Mouse (Mus musculus) neural tube, embryonic 10.5 days (tissue): ENCODE measurements around the gene Kcnh1.

ENCODE experiments used
- DNase-seq: peaks from one replicate; pipeline ENCODE4 v3.0.0-alpha.2; 2017; ENCODE audit warnings: low spot score; ENCODE audit errors: extremely low spot score

Gene Kcnh1

DNA sequence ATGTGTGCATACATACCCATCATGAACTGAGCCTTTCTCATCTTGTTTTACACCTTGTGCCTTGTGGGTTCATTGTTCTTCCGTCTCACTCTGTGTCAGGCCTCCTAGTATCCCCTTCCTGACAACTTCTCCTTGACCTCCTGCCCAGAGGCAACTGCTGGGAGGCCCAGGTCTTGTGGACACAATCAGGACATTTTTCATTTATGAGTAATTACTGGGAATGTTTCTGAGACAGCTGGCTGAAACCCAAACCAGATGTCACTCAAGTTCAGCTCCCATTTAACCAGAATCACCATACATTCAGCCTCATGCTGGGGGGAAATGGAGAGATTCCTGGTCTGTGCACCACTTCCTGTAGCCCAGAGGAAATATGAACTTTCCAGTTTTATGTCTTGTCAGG is 263.9 kb downstream of the Kcnh1 start:
- DNase-seq = no peak

DNA sequence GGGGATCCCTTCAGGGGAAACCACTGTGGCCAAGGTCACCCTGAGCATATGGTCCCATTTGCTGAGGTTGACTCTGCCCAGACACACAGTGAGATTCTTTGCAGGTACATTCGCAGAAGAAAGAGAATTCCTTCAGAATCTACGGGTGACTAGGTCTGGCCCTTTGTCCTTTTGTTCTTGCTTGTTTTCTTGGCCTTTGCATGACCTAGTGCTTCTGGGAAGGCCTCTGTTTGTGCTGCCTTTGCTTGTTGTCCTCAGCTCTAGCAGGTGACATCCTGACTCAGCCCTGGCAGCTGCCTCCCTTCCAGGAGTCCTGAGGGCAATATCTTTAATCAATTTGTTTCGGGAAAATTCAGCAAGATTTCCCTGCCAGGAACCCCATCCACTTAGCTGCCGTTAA is 264.4 kb downstream of the Kcnh1 start:
- DNase-seq = no peak

DNA sequence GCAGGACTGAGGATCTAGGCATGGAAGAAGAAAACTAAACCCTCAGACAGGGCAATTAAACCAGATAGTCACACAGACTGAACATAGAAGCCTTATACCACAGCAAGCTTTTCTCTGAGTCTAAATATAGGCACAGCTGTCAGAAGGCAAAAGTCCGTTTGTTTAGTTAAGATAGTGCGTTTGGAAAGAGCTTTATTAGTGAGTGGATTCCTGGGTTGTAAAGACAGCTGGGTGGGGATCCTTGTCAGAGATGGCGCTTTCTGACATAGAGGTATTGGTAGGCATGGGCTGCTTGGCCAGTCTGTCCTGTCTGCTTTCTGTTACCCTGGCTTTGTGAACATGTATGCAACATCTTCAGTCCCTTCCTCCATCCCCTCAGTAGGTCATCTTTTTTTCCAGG is 266.5 kb downstream of the Kcnh1 start:
- DNase-seq = no peak

DNA sequence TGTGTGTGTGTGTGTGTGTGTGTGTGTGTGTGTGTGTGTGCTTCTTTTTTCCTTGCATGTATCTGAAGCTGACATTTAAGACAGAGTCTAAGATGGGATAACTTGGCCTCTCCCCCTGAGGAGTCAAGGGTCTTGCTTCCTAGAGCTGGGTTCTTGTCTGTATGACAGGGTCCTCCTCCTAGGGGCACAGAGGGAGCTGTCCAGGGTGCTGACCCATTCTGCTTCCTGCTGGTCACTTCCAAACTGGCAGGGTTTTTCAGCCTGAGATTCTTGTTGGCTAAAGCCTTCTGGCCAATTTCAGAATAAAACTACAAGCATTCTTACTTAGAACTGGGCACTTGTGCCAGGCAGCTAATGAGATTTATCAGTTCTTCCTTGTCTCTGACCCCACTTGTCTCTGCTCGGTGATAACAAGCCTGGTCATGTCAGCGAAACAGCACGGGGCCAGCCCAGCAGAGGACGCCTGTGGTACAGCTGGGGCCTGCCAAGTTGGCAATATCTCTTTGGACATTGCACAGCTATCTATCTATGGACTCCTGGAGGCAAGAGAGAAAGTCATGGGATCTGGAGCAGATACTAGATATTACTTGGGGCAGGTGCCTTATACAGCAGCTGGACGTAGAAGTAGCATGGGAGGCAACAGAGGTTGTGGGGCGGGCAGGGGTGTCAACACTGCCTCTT is 267.1 kb downstream of the Kcnh1 start:
- DNase-seq = peak; percentile 72

DNA sequence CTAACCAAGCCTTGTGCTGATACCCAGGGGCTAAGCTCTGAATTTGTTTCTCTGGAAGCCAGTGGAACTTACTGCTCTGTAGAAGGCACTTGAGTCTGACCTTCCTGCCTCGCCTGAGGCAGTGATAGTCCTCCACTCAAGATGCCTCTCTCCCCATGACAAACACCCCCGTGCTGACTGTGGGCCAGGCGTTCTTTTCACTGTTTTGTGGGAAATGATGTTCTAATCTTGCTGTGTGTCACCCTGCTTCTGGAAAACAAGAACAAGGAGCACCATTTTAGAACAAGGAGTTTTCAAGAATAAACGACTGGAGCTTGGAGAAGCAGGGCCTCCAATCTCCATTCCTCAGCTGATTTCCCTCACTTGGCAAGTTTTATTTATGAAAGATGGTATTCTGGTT is 273.2 kb downstream of the Kcnh1 start:
- DNase-seq = no peak

DNA sequence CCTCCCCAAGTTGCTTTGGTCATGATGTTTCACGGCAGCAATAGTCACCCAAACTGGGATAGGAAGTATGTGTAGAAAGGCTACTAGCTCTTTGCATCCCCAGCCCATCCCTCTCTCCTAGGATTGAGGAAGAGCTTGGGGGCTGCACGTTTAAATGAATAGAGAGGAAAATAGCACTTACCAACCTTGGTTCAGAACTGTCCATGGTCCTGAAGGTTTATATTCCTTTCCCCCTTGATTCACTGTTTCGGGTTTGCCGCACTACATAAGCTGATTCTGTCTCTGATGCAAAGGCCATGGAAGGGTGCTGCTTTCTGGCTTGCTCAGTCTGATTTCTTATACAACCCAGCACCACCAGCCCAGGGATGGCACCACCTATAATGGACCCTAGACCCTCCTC is 281.8 kb downstream of the Kcnh1 start:
- no peak for DNase-seq

DNA sequence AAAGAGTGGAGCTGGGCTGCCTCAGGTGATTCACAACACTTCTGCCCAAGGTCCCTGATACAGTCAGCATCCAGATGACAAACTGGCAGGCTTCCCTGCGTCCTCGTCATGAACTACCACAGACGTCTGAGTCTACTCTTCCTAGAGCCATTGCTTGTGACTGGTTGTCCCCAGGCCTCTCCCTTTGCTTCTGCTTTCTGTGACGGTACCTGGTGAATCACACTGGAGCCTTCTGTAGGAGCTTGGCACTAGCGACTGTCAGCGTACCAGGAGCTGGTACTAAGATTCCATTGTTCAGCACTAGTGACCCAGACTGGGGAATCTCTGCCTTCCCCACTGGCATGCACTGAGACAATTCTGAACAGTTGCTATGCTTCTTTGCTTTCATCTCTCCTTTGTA is 282.6 kb downstream of the Kcnh1 start:
- DNase-seq = no peak

DNA sequence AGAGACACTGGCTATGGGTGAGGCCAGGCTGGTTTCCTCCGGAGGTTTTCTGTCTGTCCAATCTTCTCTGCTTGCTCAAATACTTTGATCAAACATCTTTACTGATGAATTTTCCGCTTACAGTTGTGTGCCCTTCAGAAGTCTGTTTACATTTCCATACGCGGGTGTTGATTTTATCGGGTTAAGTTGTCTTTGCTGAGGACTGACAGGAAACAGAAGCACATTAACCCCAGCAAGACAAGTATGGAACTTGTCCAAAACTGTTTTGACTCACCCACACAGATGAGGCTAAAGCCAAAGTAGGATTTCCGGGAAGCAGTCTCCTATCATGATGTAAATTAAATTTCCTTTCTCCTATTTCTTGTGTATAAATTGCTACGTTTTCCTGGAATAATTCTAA is 286.1 kb downstream of the Kcnh1 start:
- no peak for DNase-seq

DNA sequence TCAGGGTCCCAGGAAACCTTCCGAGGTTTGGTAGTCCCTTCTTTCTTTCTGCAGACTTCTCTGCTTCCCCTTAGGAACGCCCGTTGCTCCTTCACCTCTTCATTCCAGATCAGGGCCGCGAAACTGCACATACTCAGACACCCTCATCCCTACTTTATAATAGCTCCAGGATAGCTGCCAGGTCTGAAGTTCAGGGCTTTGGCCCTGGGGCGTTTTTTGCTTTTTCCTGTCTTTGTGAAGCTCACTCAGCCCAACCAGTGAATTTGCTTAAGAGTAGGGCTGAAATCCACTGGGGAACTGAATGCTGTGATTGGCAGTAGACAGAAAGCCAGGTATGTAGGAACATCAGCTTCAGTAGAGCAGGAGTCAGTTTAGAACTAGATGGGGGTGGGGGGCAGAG is 287.0 kb downstream of the Kcnh1 start:
- DNase-seq = no peak

DNA sequence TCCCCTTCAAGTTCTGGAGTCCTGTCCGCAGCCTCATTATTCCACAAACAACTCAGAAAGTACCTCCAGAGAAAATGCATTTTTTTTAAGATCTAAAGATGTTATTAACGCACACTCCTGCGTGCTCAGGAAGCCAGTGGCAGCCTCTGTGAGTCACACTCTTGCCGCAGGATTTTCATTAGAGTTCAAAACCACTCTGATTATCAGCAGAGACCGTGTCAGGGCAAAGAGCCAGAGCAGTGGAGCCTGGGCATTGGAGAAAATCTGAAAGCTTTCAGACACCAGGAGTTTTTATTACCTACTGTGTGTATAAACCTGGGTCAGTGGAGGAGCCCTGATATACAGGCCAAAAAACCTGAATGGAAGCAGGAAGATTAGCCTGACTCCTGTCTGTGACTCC is 287.6 kb downstream of the Kcnh1 start:
- DNase-seq = no peak

DNA sequence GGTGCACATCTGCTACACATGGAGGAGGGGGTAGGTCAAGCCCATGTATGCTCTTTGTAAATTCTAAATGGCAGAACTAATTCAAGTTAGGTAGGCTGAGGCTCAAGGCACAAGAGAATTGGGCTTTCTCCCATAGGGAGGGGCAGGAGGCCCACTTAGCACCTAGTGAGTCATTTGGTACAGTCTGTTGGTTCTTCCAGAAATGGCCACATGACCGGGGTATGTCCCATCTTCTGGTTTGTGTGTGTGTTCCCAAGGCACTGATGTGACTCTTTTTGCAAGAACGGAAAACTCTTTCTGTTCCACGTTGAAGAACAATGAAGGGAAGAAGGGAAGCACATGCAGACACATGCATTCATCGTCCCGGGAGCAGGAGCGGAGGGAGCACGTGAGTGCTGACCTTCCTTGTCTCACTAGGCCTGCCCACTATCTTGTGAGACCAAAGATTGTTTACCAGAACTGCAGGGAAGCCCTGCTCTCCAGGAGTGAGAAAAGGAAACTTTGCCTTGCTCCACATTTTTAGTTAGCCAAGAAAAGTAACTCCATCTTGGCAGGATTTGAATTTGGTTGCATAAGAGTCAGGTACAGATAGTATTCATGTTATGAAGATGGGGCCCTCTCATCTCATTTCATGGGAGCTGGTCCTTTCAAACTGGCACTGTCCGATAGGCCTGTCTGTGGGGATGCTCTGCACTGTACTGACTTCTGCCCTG is 289.7 kb downstream of the Kcnh1 start:
- DNase-seq = no peak

DNA sequence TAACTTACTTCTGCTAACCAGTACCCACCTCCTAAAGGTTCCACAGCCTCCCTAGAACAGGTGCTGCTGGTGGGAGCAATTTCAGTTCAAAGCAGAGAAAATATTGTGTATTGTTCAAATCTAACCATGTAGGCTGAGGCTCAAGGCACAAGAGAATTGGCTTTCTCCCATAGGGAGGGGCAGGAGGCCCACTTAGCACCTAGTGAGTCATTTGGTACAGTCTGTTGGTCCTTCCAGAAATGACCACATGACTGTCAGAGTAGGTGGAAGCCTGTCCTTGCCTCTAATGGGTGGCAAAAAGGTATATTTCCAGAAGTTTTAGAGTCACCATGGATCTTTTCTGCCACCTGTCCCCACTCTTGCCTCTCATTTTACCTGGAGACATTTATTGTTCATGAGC is 290.9 kb downstream of the Kcnh1 start:
- no peak for DNase-seq

DNA sequence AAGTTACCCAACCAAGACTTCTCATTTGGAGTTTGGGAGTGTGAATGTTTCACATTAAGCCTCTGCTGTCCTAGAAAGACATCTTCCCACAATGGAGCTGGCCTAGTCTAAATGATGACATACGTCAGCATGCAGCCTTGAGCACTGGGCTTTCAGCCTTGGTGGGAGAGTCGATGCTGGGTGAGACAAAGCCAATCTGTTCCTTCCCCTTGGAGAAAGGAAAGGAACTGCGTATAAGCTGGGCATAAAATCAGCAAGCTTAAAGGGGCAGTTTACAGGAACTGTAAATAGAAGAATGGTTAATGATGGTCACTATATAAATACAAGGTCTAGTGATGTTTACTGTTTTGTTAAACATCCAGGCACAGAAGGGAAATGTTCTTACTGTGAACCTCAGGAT is 294.5 kb downstream of the Kcnh1 start:
- DNase-seq = no peak

DNA sequence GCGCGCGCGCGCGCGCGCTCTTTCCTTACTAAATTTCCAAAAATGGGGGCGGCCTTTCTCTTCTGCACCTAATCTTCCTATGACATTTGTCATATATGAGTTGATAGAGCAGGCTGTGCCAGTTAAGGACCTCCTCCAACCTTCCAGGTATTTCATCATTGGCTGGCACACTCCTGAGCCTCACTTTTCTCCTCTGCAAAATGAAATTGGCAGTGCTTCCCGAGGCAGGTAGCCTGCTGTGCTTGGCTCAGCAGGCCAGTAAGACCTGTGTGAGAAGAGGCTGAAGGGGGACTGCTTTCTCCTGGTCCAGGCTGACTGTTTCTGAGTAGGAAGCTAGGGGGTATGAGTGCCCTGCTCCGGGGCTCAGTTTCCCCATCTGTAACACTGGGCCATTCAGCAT is 297.0 kb downstream of the Kcnh1 start:
- DNase-seq = no peak

DNA sequence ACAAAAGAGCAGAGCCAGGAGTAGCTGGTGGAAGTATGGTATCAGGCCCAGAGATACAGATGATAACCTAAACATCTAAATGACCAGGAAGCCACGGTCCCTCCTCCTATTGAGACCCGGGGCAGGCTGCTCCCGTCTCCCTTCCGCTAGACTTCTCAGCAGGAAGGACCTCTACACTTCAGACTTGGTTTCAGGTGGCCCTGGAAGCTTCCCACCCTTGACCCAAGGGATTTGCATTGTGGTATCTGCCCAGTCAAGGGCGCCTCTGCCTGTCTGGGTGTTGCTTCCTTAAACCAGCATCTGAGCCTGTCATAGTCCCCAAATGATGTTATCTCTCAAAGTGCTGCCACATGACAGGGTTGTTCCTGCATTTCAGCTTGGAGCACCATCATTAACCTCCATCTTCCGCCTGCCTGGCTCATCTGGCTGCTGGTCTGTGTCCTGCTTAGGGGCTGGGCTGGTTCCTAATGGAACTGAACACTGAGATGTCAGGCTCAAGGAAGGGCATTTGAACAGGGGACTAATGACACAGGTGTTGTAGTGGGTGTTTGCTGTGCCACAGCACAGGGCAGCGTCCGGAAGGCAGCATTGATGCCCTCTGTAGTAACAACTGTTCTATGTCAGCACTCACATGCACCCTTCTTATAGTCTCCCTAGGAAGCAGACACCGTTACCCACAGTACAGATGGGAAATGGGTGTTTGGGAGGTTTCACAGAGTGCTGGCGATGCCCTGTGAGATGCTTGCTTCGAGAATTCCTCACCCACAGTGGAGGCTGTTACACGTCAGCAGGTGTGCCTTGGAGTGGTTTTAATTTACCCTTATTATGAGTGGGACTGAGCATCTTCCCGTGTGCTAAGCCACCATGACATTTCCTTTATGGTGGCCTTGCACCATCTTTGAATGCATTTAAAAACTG is 299.6 kb downstream of the Kcnh1 start:
- no peak for DNase-seq

DNA sequence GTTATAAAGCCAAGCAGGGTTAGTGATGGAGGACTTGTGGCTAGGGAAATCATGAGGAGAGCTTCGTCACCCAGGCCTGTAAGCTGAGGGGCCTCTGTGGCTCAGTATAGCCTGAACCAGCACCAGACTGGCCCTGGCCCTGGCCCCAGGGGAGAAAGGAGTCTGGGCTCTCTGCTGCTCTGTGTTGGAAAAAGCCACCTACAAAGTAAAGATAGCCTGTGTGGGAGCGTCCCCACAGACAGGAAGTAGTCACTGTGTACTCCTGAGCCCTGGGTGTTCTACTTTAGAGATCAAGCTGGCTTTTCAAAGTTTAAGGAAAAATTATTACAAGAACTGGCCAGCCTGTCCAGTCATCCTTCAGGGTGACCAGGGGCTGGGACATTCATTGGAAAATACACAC is 306.9 kb downstream of the Kcnh1 start:
- DNase-seq = no peak

DNA sequence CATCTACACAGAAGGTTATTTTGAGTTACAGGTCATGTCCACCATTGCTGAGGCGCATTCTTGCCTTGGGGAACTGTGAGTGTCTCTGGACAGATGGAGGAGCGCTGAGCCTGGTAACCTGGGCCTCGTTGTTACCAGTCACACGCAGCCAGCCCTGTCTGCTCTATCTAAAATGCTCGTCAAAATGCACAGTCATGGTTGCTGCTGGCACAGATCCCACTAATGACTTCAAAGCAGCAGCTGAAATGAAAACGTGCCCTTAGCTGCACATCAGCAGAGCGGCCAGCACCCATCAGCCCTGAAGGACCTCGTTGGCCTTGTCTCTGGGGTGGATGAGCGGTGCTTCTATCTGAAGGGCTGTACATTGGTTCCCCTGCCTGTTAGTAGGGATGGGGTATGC is 311.4 kb downstream of the Kcnh1 start:
- no peak for DNase-seq

DNA sequence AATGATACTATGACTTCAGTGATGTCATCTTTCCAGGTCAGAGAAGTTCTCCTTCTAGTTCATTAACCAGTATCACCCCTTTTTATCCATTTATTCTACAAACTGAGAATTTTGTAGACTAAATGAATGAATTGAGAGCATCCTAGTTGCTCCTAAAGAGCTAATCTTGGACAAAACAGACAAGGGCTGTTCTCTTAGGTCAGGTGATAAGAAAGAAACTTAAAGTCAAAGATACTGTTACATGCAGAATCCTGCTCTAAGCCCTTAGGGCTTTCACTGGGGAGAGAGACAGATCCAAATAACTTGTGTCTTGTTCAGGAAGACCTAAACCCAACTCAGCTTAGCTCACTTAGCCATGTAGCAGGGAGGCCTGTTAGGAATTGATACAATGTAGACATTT is 312.3 kb downstream of the Kcnh1 start:
- DNase-seq = no peak

DNA sequence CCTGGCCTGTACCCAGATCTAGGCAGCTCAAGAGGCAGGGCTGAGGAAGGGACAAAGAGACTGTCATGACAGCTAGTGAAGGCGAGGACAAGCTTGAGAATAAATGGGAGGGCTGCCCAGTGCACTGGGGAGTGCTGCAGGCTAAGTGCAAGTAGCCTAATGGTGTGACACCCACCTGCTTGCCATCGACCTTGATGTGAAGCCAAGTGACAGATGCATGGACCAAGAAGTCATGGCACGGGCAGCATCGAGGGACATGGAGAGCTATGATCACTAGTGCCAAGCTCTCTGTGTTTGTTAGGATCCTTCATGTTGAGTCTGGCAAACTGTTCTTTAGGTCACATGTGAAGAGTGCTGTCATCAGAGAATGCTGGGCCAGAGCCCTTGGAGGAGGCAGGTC is 313.1 kb downstream of the Kcnh1 start:
- DNase-seq = no peak

DNA sequence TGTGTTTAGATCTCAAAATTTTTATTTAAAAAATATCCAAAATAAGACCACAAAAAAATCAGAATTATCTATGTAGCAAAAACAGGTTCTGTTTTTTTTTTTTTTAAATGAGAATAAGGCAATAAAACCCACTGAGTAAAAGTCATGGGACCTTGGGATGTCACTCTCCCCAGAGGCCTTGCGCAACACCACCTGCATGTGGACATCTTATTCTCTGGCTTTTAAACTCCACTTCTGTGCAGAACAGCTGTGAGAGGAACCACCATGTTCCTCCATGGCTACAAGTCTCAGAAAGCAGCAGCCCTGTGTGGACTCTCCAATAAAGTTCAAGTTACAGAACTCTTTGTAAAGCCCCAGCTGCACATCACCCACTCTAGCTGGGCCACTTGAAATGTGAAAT is 322.2 kb downstream of the Kcnh1 start:
- DNase-seq = no peak

DNA sequence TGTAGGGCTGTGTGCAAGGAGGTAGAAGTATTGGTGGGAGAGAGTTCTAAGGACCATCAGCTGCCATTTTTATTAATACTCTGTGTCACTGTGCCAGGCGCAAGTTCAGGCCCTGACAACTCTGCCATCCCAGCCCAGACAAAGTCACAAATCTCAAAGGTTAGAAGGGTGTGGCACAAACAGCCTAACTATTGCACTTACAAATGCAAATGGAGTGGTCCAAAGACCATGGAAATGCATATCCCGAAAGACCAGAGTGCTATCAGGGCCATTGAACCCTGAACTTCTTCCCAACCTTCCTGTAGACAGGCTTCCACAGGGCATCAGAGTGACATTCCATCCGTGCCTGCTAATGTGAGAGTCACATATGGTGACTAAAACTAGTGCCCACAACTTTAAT is 324.8 kb downstream of the Kcnh1 start:
- no peak for DNase-seq

DNA sequence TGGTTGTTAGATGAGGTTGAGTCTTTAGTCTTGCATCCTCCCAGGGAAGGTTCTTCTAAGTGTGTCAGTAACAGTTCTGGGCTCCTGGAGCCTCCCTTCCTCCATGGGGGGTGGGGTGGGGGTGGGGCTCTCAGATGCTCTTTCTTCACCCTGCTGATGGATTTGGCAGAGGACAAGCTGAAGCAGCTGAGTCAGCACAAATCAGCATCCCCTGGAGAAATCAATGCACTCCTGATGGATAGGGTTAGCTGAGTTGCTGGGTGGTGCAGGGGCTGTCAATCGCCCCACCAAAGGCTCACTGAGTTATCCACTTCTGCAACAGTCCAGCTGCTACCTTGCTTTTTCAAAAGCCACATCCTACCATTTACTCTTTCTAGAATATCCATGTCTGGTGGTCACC is 329.1 kb downstream of the Kcnh1 start:
- DNase-seq = no peak
